Mouse (Mus musculus): ENCODE results near the gene Anks1b. TPM values are rescaled to one million over a fixed set of nuclear protein-coding genes. Genes with fewer than 3 reads are reported as not detected.

Anks1b gene
- polyA plus RNA-seq, 1 experiment from 2014 or later: 1.9 TPM

DNA sequence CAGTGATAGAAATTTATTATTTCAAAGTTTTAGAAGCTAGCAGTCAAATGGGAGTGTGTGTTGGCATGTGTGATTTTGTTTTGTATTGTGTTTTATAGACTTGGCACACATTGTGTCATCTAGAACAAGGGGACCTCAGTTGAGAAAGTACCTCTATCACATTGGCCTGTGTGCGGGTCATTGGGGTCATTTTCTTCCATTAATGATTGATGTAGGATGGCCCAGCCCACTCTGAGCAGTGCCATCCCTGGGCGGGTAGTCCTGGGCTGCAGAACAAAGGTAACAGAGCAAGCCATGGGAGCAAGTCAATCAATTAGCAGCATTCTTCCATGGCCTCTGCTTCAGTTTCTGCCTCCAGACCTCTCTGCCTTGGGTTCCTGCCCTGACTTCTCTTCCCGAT lies 34.5 kb upstream of the Anks1b start:
- Histone ChIP-seq H3K9ac (ENCODE audit: low read depth, low read length) (no peak overlapping the region), H3K27ac (ENCODE audit: low read depth, low read length) (no peak overlapping the region), H3K4me2 (replicated peaks; ENCODE audit: low read depth) (no peak overlapping the region), H3K27me3 (replicated peaks; ENCODE audit: control insufficient read depth, insufficient read depth, low read length) (no peaks in the 10 kb centered on the region), H3K9me3 (ENCODE audit: control insufficient read depth) (no peaks in the 10 kb centered on the region), H3K4me1 (replicated peaks; ENCODE audit: control insufficient read depth, insufficient read depth, low read length) (no peaks in the 10 kb centered on the region), H3K4me3 (ENCODE audit: low read depth, low read length) (no peak overlapping the region), H3K36me3 (ENCODE audit: control insufficient read depth, insufficient read depth) (no peaks in the 10 kb centered on the region)
- WGBS: 62% methylated on average over 3 of the region's 3 CpGs
- no peak for TF ChIP-seq CTCF (IDR thresholded peaks at IDR 0.05; ENCODE audit: low read depth)
- no peak for ATAC-seq

DNA sequence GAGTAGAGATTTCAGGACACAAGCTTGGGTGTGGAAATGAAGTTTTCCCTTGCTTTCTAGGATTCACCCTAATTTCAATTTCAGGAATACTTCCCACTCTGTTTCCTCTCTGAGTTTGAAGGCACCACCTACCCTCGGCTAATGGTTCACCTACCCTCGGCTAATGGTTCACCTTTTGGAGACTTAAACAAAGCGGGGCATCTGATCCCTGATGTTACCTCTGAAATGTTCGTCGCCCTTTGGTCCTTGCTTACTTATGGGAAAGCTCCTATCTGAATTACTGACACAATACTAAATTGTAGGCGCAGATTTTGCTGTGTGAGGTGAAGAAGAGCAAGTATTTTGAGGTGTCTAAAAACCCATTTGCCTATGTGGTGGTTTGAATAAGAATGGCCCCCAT lies 22.4 kb upstream of the Anks1b start:
- TF ChIP-seq CTCF (IDR thresholded peaks at IDR 0.05; ENCODE audit: low read depth): no peak
- no peak for ATAC-seq
- Histone ChIP-seq H3K27me3 (replicated peaks; ENCODE audit: control insufficient read depth, insufficient read depth, low read length) (no peaks in the 10 kb centered on the region), H3K27ac (ENCODE audit: low read depth, low read length) (no peak overlapping the region), H3K4me3 (ENCODE audit: low read depth, low read length) (no peak overlapping the region), H3K9me3 (ENCODE audit: control insufficient read depth) (no peaks in the 10 kb centered on the region), H3K4me2 (replicated peaks; ENCODE audit: low read depth) (no peak overlapping the region), H3K4me1 (replicated peaks; ENCODE audit: control insufficient read depth, insufficient read depth, low read length) (no peaks in the 10 kb centered on the region), H3K36me3 (ENCODE audit: control insufficient read depth, insufficient read depth) (no peaks in the 10 kb centered on the region), H3K9ac (ENCODE audit: low read depth, low read length) (no peak overlapping the region)
- 92% methylated on average over 6 of the region's 6 CpGs for WGBS

DNA sequence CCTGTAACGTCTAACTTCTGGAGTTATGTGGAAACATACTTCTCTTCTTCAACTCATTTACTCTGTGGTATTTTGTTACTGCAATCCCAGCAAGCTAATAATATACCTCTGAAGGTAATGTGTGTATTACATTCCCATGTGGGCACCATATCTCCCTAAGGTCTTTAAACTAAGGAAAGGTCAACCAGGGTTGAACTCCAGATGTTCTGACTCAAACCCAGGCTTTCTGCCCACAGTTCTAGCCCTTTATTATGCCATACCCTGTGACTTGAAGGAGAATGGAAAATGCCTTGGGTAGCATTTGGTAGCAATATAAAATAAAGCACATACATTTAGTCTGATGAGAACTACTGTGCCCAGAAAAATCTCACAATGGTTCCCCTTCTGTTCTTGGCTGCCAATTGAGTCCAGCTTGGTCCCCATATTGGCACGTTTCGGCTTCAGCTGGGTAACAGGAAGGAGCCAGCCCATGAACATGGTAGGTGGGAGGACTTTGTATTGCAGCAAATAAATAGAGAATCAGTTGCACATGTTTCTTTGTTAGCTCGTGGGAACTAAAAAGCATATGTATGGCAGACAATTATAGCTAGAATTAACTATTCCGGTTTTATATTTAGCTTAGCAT lies 17.9 kb upstream of the Anks1b start:
- Histone ChIP-seq H3K27ac (ENCODE audit: low read depth, low read length) (no peak overlapping the region), H3K4me3 (ENCODE audit: low read depth, low read length) (no peak overlapping the region), H3K4me1 (replicated peaks; ENCODE audit: control insufficient read depth, insufficient read depth, low read length) (no peaks in the 10 kb centered on the region), H3K4me2 (replicated peaks; ENCODE audit: low read depth) (no peak overlapping the region), H3K27me3 (replicated peaks; ENCODE audit: control insufficient read depth, insufficient read depth, low read length) (no peaks in the 10 kb centered on the region), H3K36me3 (ENCODE audit: control insufficient read depth, insufficient read depth) (no peaks in the 10 kb centered on the region), H3K9ac (ENCODE audit: low read depth, low read length) (no peak overlapping the region), H3K9me3 (ENCODE audit: control insufficient read depth) (no peaks in the 10 kb centered on the region)
- 79% methylated on average over 5 of the region's 5 CpGs for WGBS
- no peak for TF ChIP-seq CTCF (IDR thresholded peaks at IDR 0.05; ENCODE audit: low read depth)
- ATAC-seq: no peak

DNA sequence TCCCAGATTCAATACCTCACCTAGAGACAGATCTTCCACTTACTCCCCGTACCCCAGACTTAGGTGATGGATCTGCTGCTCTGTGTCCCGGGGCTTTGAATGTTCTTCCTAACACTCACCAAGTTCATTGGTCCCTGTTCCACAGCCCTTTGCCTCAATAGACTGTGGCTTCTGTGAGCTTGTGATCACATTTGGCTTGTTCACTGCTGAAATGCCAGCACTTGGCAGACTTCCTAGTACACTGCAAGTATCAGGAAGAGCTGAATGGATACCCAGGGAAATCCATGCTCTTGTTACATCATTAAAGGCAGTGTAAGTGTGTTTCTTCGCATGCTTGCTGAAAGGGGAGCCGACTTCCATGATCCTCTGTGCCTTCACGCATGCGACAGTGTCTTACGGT lies 17.0 kb upstream of the Anks1b start:
- Histone ChIP-seq H3K27me3 (replicated peaks; ENCODE audit: control insufficient read depth, insufficient read depth, low read length) (no peaks in the 10 kb centered on the region), H3K4me1 (replicated peaks; ENCODE audit: control insufficient read depth, insufficient read depth, low read length) (no peaks in the 10 kb centered on the region), H3K27ac (ENCODE audit: low read depth, low read length) (no peak overlapping the region), H3K9me3 (ENCODE audit: control insufficient read depth) (no peaks in the 10 kb centered on the region), H3K9ac (ENCODE audit: low read depth, low read length) (no peak overlapping the region), H3K4me2 (replicated peaks; ENCODE audit: low read depth) (no peak overlapping the region), H3K36me3 (ENCODE audit: control insufficient read depth, insufficient read depth) (no peaks in the 10 kb centered on the region), H3K4me3 (ENCODE audit: low read depth, low read length) (no peak overlapping the region)
- no peak for TF ChIP-seq CTCF (IDR thresholded peaks at IDR 0.05; ENCODE audit: low read depth)
- WGBS: 94% methylated on average over 7 of the region's 7 CpGs
- ATAC-seq: no peak

DNA sequence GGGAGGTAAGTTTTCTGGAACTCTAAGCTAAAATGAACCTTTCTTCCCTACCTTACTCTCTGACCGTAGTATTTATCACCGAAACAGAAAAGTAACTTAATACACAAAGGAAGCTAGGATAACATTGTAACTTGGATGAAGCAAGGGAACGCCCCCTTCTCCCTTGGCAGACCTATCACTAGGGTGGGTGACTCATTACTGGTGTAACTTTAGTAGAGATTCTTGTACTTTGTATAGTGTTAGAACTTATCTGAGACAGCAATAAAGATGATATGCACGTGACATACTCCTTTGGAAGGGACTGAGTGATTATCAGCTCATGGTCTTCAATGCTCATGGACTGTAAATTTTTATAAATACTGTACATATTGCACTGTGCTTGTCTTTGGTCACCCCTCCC lies 5.1 kb upstream of the Anks1b start:
- no peak overlapping the region for H3K27ac ChIP-seq (ENCODE audit: low read depth, low read length)
- H3K27me3 ChIP-seq (replicated peaks; ENCODE audit: control insufficient read depth, insufficient read depth, low read length): peaks cover 9% of the 10 kb centered on the region
- no peak overlapping the region for H3K4me3 ChIP-seq (ENCODE audit: low read depth, low read length)
- no peaks in the 10 kb centered on the region for H3K9me3 ChIP-seq (ENCODE audit: control insufficient read depth)
- no peak for TF ChIP-seq CTCF (IDR thresholded peaks at IDR 0.05; ENCODE audit: low read depth)
- H3K9ac ChIP-seq (ENCODE audit: low read depth, low read length): no peak overlapping the region
- 70% methylated on average over 4 of the region's 4 CpGs for WGBS
- H3K4me1 ChIP-seq (replicated peaks; ENCODE audit: control insufficient read depth, insufficient read depth, low read length): no peaks in the 10 kb centered on the region
- no peak overlapping the region for H3K4me2 ChIP-seq (replicated peaks; ENCODE audit: low read depth)
- no peaks in the 10 kb centered on the region for H3K36me3 ChIP-seq (ENCODE audit: control insufficient read depth, insufficient read depth)
- no peak; the same call in 1 of the 2 replicates for ATAC-seq

DNA sequence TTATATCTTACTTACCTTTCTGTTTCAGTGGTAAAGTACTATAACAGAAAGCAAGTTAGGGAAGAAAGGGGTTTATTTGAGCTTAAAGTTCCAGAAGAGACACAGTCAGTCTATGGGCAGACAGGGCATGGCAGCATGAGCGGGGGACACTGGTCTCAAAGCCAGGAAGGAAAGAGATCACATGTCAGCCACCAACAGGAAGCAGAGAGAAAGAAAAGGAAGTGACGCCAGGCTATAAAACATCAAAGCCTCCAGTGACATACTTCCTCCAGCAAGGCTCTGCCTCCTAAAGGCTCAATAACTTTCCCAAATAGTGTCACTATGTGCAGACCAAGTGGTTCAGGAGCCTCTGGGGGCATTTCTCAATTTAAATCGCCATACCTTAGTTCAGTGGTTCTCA lies 4.5 kb upstream of the Anks1b start:
- no peak for ATAC-seq
- no peak overlapping the region for H3K4me2 ChIP-seq (replicated peaks; ENCODE audit: low read depth)
- no peak overlapping the region for H3K4me3 ChIP-seq (ENCODE audit: low read depth, low read length)
- no peaks in the 10 kb centered on the region for H3K36me3 ChIP-seq (ENCODE audit: control insufficient read depth, insufficient read depth)
- TF ChIP-seq CTCF (IDR thresholded peaks at IDR 0.05; ENCODE audit: low read depth): no peak
- H3K27me3 ChIP-seq (replicated peaks; ENCODE audit: control insufficient read depth, insufficient read depth, low read length): peaks cover 15% of the 10 kb centered on the region
- no peak overlapping the region for H3K27ac ChIP-seq (ENCODE audit: low read depth, low read length)
- 82% methylated on average over 3 of the region's 3 CpGs for WGBS
- H3K9ac ChIP-seq (ENCODE audit: low read depth, low read length): no peak overlapping the region
- H3K9me3 ChIP-seq (ENCODE audit: control insufficient read depth): no peaks in the 10 kb centered on the region
- H3K4me1 ChIP-seq (replicated peaks; ENCODE audit: control insufficient read depth, insufficient read depth, low read length): no peaks in the 10 kb centered on the region

All from intestine, postnatal 0 days (tissue).